Mouse (Mus musculus): ENCODE results near the gene Kbtbd4. TPM values are rescaled to one million over a fixed set of nuclear protein-coding genes. Genes with fewer than 3 reads are reported as not detected.

Gene Kbtbd4
- total RNA-seq, 2 experiments from 2014 or later = 18.0 to 22.2 TPM

GRCm38 (mm10) chr2:90941744-90942143 lies 37.2 kb downstream of the Kbtbd4 start:
- intact Hi-C loops (cut with DNase I) = loop anchor here (2.0 to 5.0 kb wide), 3 partner anchors 46 to 586 kb away; partner anchors contain the start of genes Ckap5 and Psmc3
- DNase-seq (ENCODE audit: low spot score) = no peak

- no peak for DNase-seq (ENCODE audit: low spot score)
- intact Hi-C loops (cut with DNase I) = no loop called here
Measured at GRCm38 (mm10) chr2:90950149-90950548, 45.6 kb downstream of the Kbtbd4 start.

- DNase-seq (ENCODE audit: low spot score) = no peak
- intact Hi-C loops (cut with DNase I) = no loop called here
Measured at GRCm38 (mm10) chr2:90950582-90951194, 46.1 kb downstream of the Kbtbd4 start.

DNA sequence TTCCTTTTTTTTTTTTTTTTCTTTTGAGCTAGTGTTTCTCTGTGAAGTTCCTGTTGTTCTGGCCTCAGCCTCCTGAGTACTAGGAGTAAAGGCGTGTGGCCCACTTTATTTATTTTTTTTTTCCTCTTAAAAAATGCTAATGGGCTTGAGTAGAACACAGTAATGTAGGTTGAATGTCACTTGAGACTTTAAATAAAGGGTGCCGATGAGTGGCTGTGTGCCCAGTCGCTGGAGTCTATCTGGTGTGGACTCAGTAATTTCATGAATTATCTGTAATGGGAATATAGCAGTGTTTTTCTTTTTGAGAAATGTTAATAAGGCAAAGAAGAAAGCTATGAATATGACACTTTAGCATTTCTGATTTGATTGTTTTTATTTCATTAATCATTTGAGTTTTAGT lies 48.9 kb downstream of the Kbtbd4 start:
- intact Hi-C loops (cut with DNase I) = no loop called here
- no peak for DNase-seq (ENCODE audit: low spot score)

DNA sequence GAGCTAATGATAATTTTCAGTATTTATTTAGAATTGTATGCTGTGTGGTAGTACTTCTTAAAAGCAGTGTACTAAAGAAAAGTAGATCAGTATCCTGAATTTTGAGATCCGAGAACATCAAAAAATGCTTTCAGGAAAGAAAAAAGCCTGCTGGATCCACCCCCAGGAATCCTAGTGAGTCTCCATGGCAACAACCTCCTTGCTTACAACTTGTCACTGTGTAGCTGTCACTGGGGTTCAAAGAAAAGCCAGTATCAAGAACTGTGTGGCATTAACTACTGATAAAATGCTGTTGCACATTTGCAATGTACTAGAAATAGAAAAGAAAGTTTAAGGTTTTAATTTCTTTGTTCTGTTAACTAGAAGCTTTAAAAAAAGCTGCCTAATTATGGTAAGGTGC lies 51.5 kb downstream of the Kbtbd4 start:
- intact Hi-C loops (cut with DNase I) = no loop called here
- DNase-seq (ENCODE audit: low spot score) = no peak

- DNase-seq (ENCODE audit: low spot score) = no peak
Measured at GRCm38 (mm10) chr2:90958856-90959255, 54.3 kb downstream of the Kbtbd4 start.

DNA sequence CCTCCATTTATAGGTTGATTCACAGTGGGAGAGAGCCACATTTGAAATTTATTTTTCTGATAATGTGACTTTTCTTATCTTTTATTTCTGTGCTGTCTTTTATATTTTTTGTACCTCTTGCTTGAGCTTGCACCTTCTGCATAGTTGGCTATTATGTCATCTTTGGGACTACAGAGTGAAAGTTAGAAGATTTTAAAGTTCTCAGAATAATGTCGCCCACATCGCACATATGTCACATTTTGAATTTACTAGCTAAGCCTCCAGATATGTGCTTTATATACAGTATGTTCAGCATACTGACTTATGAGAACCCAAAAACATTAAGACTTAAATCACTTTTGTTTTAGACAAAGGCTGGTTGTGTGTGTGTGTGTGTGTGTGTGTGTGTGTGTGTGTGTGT lies 55.5 kb downstream of the Kbtbd4 start:
- intact Hi-C loops (cut with DNase I) = no loop called here
- DNase-seq (ENCODE audit: low spot score) = no peak

More at GRCm38 (mm10) chr2:90958856-90959255, 54.3 kb downstream of the Kbtbd4 start:
- intact Hi-C loops (cut with DNase I) = no loop called here

Other genes starting within 250 kb of the Kbtbd4 start
- gene Nup160, start 227.5 kb upstream of the Kbtbd4 start, total RNA-seq (2021) = 10 to 100 TPM in 1 of 2 experiments, 1 to 10 TPM in 1; 9.8 to 12.5 TPM
- gene Fnbp4, start 159.4 kb upstream of the Kbtbd4 start, total RNA-seq (2021) = 10 to 100 TPM; 13.4 to 15.4 TPM
- gene Agbl2, start 122.0 kb upstream of the Kbtbd4 start, total RNA-seq (2021) = 1 to 10 TPM; 1.1 to 1.2 TPM
- gene Mtch2, start 57.6 kb upstream of the Kbtbd4 start, total RNA-seq (2021) = 100 to 1,000 TPM; 187 to 188 TPM
- 1 to 10 TPM; 3.6 to 4.1 TPM for gene C1qtnf4, start 18.9 kb upstream of the Kbtbd4 start, total RNA-seq (2021)
- 100 to 1,000 TPM; 854 to 889 TPM for gene Ndufs3, start 87 bp downstream of the Kbtbd4 start, total RNA-seq (2021)
- 10 to 100 TPM; 80.9 to 84.4 TPM for gene Celf1, start 35.6 kb downstream of the Kbtbd4 start, total RNA-seq (2021)
- 10 to 100 TPM; 16.4 to 16.7 TPM for gene Rapsn, start 130.9 kb downstream of the Kbtbd4 start, total RNA-seq (2021)
- gene Psmc3, start 149.3 kb downstream of the Kbtbd4 start, total RNA-seq (2021) = 100 to 1,000 TPM; 209 to 241 TPM
- gene Slc39a13, start 165.7 kb downstream of the Kbtbd4 start, total RNA-seq (2021) = 10 to 100 TPM; 22.9 to 28.2 TPM
- 1 to 10 TPM; 3.7 to 4.3 TPM for gene Spi1, start 177.7 kb downstream of the Kbtbd4 start, total RNA-seq (2021)
- 1,000 to 10,000 TPM; 1,615 to 1,699 TPM for gene Mybpc3, start 213.4 kb downstream of the Kbtbd4 start, total RNA-seq (2021)